In the genomic region with DNA sequence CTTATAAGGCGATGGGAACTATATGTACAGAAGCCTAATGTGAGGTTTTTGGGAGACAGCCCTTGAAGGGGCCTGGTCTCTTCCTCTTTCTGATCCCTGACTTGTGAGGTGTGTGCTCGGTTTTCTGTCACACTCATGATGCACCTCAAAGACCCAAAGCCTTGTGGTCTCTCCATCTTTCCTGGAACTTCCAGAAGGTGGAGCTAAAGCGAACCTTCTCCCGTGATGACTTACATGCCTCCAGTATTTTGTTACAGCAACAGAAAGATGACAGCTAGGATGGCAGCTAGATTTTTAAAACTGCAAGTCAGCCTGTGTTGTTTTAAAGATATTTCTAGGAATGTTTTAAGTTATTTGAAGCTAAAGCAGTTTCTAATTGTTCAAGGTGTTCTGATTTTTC, we compare ENCODE assay signal across 32 mouse cellular contexts. TPM values are rescaled to one million over a fixed set of nuclear protein-coding genes. Genes with fewer than 3 reads are reported as not detected.
"Had no signal": no experiment of that assay in that cellular context is flagged by ENCODE, and none has a peak within 500 bp of the region (broad histone marks: within the 10 kb centered on the region; RNA-seq: fewer than 3 reads in every experiment).

No protein-coding gene starts in this region.

- ATAC-seq: liver, embryonic 12.5 days; liver, postnatal 0 days; lung, postnatal 0 days; midbrain, embryonic 13.5 days; midbrain, embryonic 15.5 days; midbrain, embryonic 16.5 days had no signal

- H3K9me3 ChIP-seq: limb, embryonic 10.5 days; limb, embryonic 12.5 days; limb, embryonic 13.5 days; limb, embryonic 15.5 days; liver, embryonic 12.5 days; liver, embryonic 13.5 days; liver, embryonic 15.5 days; lung, embryonic 15.5 days; midbrain, embryonic 10.5 days; midbrain, embryonic 12.5 days; midbrain, embryonic 13.5 days; midbrain, embryonic 15.5 days had no signal

- H3K27me3 ChIP-seq: limb, embryonic 12.5 days; limb, embryonic 13.5 days; limb, embryonic 15.5 days; liver, embryonic 12.5 days; liver, embryonic 13.5 days; lung, embryonic 15.5 days; megakaryocyte, embryonic 14.5 days; midbrain, embryonic 12.5 days; midbrain, embryonic 13.5 days; midbrain, embryonic 15.5 days had no signal

- H3K9ac ChIP-seq: limb, embryonic 12.5 days; limb, embryonic 13.5 days; limb, embryonic 15.5 days; liver, embryonic 12.5 days; liver, embryonic 13.5 days; liver, embryonic 14.5 days; liver, embryonic 15.5 days; liver, postnatal 0 days; lung, embryonic 14.5 days; lung, embryonic 15.5 days; midbrain, embryonic 12.5 days; midbrain, embryonic 13.5 days; midbrain, embryonic 15.5 days had no signal

- H3K4me3 ChIP-seq: limb, embryonic 10.5 days; limb, embryonic 12.5 days; limb, embryonic 13.5 days; limb, embryonic 15.5 days; liver, embryonic 12.5 days; liver, embryonic 13.5 days; liver, embryonic 15.5 days; lung, embryonic 15.5 days; megakaryocyte, embryonic 14.5 days; midbrain, embryonic 10.5 days; midbrain, embryonic 12.5 days; midbrain, embryonic 13.5 days; midbrain, embryonic 15.5 days; myocyte had no signal

- DNase-seq: left cerebral cortex, postnatal 4 days; liver; liver, embryonic 13.5 days; liver, postnatal 0 days; lung, adult 18-20 months; lung, adult 2 months; lung, embryonic 14.5 days; lung, postnatal 10 days; lung, postnatal 14 days; lung, postnatal 36 days; lung, postnatal 4 days; midbrain, embryonic 14.5 days had no signal

- H3K4me1 ChIP-seq: lung, embryonic 15.5 days; megakaryocyte, embryonic 14.5 days; midbrain, embryonic 12.5 days had no signal

- H3K4me2 ChIP-seq: limb, embryonic 12.5 days; limb, embryonic 13.5 days; limb, embryonic 15.5 days; liver, embryonic 11.5 days; liver, embryonic 12.5 days; liver, embryonic 13.5 days; liver, embryonic 15.5 days; lung, embryonic 14.5 days; lung, embryonic 15.5 days; midbrain, embryonic 11.5 days; midbrain, embryonic 12.5 days; midbrain, embryonic 13.5 days; midbrain, embryonic 15.5 days had no signal

- H3K36me3 ChIP-seq: limb, embryonic 10.5 days; limb, embryonic 12.5 days; limb, embryonic 13.5 days; limb, embryonic 15.5 days; liver, embryonic 12.5 days; liver, embryonic 13.5 days; liver, embryonic 15.5 days; lung, embryonic 15.5 days; midbrain, embryonic 10.5 days; midbrain, embryonic 12.5 days; midbrain, embryonic 13.5 days; midbrain, embryonic 15.5 days had no signal

- H3K27ac ChIP-seq: limb, embryonic 10.5 days; limb, embryonic 12.5 days; limb, embryonic 13.5 days; limb, embryonic 15.5 days; liver, embryonic 14.5 days; lung, embryonic 15.5 days; macrophage; midbrain, embryonic 10.5 days; midbrain, embryonic 12.5 days; midbrain, embryonic 13.5 days; midbrain, embryonic 15.5 days had no signal

RNA-seq across cellular contexts. Expression of a gene that starts 25.2 kb away (rescaled TPM):
- polyA plus RNA-seq: lung, adult 2 months; lung, embryonic 15.5 days; lung, embryonic 16.5 days; lung, postnatal 0 days; macrophage; myocyte had no signal
